Mouse (Mus musculus): ENCODE results near the gene Thsd7a.

The Thsd7a gene

DNA sequence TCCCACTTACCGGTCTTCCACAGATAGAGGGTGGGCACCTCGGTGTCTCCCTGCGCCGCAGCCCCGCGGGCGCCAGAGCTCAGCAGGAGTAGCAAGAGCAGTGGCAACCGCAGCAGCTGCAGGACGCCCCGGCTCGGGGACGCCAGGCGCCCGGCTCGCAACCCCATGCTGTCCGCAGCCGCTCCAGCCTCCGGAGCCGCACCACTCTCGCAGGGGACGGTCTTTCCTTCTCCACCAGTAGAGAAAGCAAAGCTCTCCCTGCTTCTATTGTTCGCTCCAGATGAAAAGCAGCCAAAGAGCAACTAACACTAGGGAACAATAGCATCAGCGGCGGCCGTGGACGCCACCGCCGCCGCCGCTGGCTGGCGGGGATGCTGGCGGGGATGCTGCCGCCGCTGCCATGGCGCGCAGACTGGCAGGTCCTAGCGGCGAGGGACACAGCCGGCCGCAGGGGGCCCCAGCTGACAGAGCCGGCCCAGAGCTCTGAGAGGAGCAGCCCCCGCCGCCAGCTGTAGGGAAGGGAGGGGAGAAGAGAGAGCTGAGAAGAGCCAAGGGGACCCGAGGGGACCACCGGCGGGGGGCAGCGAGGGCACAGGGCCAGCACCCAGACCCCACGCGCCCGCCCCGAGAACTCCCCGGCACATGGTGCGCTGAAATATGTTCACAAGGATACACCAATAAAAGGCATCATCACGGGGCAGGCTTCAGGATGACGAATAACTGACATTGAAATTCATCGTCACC is at the start of gene Thsd7a:
TSS of gene Thsd7a (minus strand) at position 624 of the 744 bp plus-strand sequence.
- DNase-seq = no peak

DNA sequence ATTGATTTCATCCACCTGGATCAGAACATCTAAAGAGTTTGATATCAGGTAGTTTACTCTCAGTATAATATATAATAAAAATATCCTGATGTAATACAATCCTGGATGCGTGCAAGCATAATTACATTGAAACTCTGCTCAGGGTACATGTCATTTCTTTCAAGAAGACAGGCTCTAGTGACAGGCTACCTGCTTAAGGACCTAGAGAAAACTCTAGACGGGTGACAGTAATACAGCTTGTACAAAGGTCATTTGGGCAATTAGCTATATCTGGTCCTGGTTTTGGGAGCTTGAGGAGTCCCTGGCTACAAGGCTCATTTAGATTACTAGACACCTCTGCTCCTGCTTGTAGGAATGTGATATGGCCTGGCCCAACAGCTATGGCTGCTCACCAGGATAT is 37.9 kb upstream of the Thsd7a start:
- no peak for DNase-seq

DNA sequence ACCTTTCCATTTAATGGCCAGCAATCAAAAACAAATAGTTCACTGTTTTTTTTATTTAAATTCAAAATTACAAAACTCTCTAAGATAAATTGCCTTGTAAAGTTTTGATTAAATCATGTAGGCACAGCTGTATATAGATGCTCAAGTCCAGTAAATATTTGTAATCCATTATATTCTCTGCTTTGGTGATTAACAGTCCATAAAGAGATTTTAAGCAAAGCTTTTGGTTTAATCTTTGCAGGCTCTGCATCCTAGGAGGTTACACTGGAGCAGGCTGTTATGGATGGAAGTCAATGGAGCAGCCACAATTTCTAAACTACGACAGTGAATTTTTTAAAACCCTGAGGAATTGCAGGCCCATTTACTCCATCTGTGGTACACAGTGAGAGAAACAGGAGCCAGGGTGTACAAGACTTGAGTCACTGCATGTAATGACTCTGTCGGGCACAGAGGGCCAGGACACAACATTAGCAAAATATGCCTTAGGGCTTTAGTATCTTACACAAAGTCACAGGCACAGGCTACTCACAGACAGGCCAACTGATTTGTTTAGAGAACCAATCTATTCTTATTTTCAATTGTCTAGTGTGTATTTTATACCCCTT is 37.3 kb upstream of the Thsd7a start:
- no peak for DNase-seq

DNA sequence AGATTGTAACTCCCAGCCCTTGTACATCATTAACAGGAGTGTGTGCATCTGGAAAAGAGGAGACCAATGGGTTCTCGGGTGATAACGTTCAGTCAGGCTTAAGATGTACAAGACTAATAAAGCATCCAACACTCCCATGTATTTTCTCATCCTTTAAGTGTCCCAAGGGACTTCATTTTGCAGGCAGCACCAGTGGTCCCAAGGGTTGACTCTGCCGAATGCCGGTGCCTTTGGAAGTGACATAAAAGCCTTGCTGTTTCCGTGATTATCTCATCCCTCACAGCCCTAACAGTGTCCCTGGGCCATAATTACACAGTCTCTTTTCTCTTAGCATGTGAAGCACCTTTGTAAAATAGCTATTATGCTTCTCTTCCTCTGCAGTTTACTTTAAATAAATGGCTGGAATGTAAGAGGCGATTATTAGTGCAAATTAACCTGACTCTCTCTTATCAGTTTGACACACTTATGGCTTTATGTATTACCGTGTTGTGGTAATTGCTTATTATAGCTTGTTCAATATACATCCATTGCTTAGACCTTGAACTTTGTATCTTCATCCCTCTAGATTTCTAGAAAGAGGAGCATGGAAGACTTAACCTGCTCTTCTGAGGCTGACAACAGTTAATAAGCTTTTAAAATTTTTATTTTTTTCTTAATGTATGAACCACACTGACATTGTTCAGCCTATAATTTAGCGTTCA is 35.9 kb upstream of the Thsd7a start:
- no peak for DNase-seq

DNA sequence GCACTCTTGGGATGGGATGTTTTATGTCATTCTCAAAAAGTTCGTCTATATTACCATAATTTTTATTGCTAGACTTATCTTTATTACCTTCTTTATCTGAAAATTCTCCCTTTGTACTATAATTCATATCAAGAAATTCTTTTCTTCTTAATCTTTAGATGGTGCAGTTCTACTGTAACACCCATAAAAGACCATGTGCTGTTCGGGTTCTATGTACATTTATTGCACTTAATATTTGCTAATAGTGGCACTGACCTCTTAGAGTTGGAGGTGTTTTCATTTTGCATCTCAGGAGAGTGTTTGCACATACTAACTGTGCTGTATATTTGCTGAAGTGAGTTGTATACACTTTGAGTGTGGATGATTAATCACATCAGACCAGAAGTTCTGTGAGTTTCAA is 23.6 kb upstream of the Thsd7a start:
- DNase-seq = no peak

DNA sequence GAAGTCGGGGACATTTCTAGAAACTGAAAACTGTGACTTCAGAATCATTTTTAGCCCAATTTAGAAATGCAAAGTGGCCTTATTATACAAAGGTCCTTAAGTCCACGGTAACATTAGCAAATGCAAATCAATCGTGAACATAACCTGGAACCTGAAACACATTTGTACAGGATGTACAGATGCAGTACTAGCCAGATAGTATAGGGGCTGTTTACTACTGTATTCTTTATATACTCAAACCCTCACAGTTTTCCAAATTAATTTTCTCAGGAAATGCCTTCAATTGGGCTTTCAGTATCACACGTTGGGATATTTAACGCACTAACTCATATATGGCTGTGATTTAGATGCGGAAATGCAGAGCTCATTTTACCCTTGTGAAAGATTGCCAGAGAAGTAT is 16.0 kb upstream of the Thsd7a start:
- no peak for DNase-seq

DNA sequence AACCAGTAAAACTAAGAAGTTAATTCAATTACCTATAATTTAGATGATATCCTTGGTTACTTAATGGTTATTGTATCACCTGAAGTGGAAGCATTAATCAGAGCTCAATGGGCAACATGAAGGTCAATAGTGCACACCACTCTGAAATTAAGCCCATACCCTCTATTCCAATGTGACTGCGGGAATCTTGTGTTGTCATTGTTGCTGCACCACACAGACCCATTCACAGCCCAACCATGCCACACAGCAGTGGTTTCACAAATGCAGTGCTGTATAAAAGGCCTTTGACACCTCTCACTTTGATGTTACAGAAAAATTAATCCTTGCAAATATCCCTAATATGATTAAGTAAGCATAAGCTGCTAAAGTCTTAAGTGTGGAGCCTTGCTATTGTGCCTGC is 15.4 kb upstream of the Thsd7a start:
- DNase-seq = no peak

DNA sequence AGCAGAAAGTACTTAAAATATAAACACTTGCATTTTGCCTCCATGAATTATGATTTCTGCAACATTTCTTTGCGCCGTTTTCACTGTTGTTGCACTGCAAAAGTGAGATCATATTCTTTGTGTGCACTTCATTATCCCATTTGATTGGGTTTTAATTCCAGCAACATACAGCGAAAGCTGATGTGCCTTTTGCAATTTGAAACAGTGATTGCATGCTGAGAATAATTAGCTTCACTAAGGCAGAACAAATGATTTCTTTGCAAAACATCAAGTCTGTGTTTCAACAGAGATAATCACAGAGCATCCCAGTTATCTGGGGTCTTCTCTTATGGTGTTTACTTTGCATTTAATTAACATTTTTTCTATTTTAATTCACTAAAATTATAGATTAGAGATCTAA is 14.6 kb upstream of the Thsd7a start:
- DNase-seq = no peak

DNA sequence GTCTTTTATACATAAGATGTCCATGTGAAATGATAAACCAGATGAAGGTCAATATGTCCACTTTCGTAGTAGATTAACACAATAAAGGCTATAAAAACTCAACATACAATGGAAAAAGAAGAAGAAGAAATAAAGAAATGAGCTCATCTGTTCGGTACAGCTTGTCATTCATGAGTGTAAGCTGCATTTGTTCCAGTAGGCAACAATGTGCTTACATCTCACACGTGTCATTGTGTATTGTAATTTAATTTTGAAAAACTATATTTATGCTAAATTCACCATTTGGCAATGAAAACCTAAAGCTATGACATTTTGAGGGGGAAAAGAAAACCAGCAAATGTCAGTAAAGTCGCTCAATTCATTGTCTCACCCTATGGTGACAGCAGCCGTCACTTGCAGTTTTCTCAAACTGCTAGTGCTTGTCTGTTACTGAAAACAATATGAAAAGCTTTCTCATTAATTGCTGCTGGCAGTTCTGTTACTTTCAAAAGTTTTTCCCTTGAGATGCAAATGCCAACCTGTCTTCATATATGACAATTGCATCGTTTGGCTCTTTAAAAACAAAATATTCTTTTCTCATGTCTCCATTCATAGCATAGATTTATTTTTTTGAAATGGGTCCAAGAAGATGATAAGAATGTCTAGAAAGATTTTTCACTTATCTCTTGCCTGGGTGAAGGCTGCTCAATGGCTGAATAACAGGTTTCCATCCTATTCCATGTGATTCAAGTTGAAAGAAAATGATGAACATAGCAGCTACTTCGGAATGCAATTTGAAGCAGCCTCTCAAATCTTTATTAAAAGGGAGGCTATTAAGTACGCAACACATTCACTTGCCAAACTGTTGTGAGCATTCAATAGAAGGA is 10.4 kb upstream of the Thsd7a start:
- DNase-seq = no peak

GRCm38 (mm10) chr6:12752297-12752696 is 3.1 kb upstream of the Thsd7a start:
- no peak for DNase-seq

GRCm38 (mm10) chr6:12750441-12750840 is 1.2 kb upstream of the Thsd7a start:
- DNase-seq = no peak

GRCm38 (mm10) chr6:12749531-12750210 is 461 bp upstream of the Thsd7a start:
- no peak for DNase-seq

GRCm38 (mm10) chr6:12748454-12748786 is 790 bp downstream of the Thsd7a start:
- no peak for DNase-seq

GRCm38 (mm10) chr6:12747856-12748450 is 1.3 kb downstream of the Thsd7a start:
- DNase-seq = no peak

DNA sequence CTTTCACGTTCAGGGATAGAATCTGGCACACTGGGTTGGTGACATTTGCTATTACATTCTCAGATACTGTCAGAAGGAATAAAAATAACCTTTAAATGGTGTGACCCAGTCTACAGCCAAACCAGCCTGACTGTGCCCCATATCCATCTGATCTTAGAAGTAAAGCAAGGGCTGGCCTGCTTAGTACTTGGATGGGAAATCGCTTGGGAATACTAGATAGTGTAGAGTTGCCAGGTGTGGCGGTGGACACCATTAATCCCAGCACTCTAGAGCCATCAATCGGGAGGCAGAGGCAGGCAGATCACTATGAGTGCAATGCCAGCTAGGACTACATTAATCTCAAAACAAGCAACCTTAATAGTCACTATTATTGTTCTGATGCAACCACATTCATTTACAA is 6.4 kb downstream of the Thsd7a start:
- DNase-seq = no peak

DNA sequence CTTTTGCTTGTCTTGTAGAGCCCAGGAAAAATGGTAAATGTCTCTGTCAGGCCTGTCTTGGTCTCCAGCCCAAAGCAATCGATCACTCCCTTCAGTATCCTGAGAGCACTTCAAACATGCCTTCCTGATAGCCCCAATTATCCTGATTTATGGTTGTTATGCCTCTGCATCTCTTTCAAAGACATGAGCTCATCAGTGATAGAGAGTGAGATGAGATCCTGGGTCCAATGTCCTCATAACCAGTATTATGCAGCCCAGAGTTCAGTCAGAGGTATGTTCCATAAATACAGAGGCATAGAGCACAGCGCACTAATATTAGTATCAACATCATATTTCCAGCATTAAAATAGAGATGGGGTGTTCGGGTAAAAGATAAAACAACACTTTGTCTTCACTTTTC is 15.3 kb downstream of the Thsd7a start:
- DNase-seq = no peak

- no peak for DNase-seq
These were observed 33.1 kb downstream of the Thsd7a start for GRCm38 (mm10) chr6:12716071-12716470.

- DNase-seq = no peak
These were observed 36.6 kb downstream of the Thsd7a start for GRCm38 (mm10) chr6:12712581-12712980.

DNA sequence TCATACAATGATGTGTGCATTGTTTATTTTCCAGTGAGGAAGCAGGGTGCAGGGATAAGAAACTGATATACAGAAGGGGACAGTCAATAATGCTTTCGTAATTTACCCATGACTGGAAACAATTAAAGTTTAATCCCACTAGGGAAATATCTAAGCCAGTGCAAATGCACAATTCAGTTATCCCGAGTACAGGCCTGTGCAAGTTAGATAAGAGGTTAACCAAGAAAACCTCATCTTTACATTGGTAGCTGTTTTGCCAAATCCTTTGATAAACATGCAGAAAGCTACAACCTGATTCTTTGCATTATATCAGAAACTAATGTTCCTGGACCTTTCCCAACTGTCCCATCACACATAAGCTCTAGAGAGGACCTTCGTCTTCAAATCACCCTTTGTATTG is 46.3 kb downstream of the Thsd7a start:
- no peak for DNase-seq

DNA sequence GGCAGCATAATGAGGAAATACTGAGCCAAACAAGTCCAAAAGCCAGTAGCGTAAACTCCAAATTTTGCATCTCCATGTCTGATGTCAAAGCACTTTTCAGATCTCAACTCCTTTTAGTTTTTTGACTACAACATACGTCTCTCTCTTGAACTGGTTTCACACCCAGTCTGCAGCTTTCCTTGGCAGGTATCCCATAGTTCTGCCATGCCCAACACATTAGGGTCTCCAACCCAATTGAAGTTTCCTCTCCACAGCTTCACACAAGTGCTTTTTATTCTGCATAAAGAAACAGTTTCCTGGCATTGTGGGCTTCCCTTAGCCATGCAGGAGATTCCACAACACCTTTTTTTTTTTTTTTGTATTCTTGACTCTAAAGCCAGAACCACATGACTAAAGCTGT is 50.1 kb downstream of the Thsd7a start:
- DNase-seq = no peak

DNA sequence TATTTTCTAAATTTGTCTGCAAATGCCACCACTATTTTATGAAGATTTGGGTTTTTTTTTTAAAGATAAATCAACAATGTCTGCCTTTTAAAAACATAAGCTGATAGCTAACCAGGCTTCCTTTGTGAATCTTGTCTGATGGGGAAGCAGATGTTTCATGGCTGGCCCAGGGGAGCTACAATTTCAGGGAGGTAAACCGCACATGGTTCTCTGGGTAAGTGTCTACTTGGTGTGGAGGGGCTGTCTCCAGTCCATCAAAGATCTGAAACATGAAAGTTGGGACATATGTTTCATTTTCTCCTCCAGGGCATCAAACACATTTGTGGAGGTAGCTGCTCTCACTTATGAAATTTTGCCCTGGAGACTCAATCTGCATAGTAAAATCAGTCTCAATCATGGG is 55.5 kb downstream of the Thsd7a start:
- DNase-seq = no peak

- DNase-seq = no peak
These were observed 56.0 kb downstream of the Thsd7a start for GRCm38 (mm10) chr6:12693239-12693638.
